Mouse (Mus musculus) embryonic fibroblast, embryonic 13.5 days (primary cell): ENCODE measurements around the gene Faf2.

Experiments
- CTCF ChIP-seq: IDR thresholded peaks from 2 replicates; pipeline ENCODE4 v1.5.1; 2011; ENCODE audit warnings: mild to moderate bottlenecking, control low read depth, low read length, moderate library complexity, borderline replicate concordance; ENCODE audit not compliant: insufficient read depth
- POLR2A ChIP-seq: IDR thresholded peaks from 2 replicates; pipeline ENCODE4 v1.6.1; 2011; ENCODE audit warnings: low read depth, mild to moderate bottlenecking, control low read depth, low read length, moderate library complexity

DNA sequence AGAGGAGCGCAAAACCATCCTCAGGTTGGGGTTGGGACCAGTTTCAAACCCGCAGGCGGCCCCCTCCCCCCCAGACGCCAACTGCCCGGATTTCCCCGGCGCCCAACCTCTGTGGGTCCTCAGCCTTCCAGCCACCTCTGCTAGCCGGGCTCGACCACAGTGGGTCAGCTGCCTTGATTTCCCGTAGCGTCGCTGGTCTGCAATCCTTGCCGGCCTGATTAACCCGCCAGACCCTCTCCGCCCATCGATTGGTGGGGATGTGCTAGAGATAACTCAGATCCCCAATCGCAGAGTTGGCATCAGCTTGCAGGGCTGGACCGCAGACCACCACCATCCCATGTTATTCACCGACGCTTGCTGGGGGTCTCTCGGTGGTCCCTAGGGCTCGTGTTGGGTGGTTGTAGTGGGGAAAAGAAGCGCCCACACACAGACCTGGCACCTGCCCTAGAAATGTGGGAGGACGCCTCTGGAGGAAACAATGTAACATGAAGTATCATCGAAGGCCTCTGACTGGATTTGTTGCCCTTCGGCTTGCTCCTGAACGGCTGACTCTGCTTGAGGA is 457 bp downstream of the Faf2 start:
- TF ChIP-seq CTCF (no peak), POLR2A (peak; percentile 33; the same call in 1 of the 2 replicates)
